Mouse (Mus musculus): ENCODE measurements around the gene Commd7.

GRCm38 (mm10) chr2:153630950-153631349 lies 1.6 kb downstream of the Commd7 start:
- no peak for TF ChIP-seq GATA1 (IDR thresholded peaks at IDR 0.05; ENCODE audit: borderline replicate concordance, low read length)
- no peak for TF ChIP-seq CTCF (IDR thresholded peaks at IDR 0.05; ENCODE audit: low read depth, low read length)
- no peak for TF ChIP-seq GATA2 (IDR thresholded peaks at IDR 0.05; ENCODE audit: borderline replicate concordance, low read depth, low read length)

All from G1E (cell line).